Mouse (Mus musculus) layer of hippocampus, postnatal 25 days (tissue): ENCODE results near the gene Fbxl7. TPM values are rescaled to one million over a fixed set of nuclear protein-coding genes. Genes with fewer than 3 reads are reported as not detected.

Experiments
- DNase-seq, 2 experiments: peaks; one replicate each; pipeline ENCODE4 v3.0.0; 2022; ENCODE audit warnings: mixed read lengths in 2 of 2, low spot score in 1 of 2; ENCODE audit errors: extremely low spot score in 1 of 2
- total RNA-seq, 2 experiments: library from RNA; stranded (reverse); gene quantifications; 2 replicates each; pipeline ENCODE4 v1.2.3; 2021

Fbxl7 gene
- 1 to 10 TPM; 6.0 to 9.1 TPM for total RNA-seq

GRCm38 (mm10) chr15:26895251-26895711 is at the start of gene Fbxl7:
TSS of gene Fbxl7 (minus strand) at chr15:26895580.
- peak; percentile 56 to 66 for DNase-seq

- no peak for DNase-seq
Observed at GRCm38 (mm10) chr15:26922026-26922425, 26.6 kb upstream of the Fbxl7 start.

- DNase-seq: no peak
Observed at GRCm38 (mm10) chr15:26913427-26913826, 18.0 kb upstream of the Fbxl7 start.

- DNase-seq: no peak
Observed at GRCm38 (mm10) chr15:26895761-26896160, 381 bp upstream of the Fbxl7 start.

GRCm38 (mm10) chr15:26894801-26895229 is 565 bp downstream of the Fbxl7 start:
- DNase-seq: peak; percentile 13 to 20

- DNase-seq: no peak
Observed at GRCm38 (mm10) chr15:26894031-26894655, 1.2 kb downstream of the Fbxl7 start.

GRCm38 (mm10) chr15:26893136-26893535 is 2.2 kb downstream of the Fbxl7 start:
- DNase-seq: no peak

- DNase-seq: no peak
Observed at GRCm38 (mm10) chr15:26889971-26890370, 5.4 kb downstream of the Fbxl7 start.

GRCm38 (mm10) chr15:26888170-26888569 is 7.2 kb downstream of the Fbxl7 start:
- no peak for DNase-seq

- DNase-seq: no peak
Observed at GRCm38 (mm10) chr15:26885979-26886378, 9.4 kb downstream of the Fbxl7 start.

GRCm38 (mm10) chr15:26880212-26880956 is 15.0 kb downstream of the Fbxl7 start:
- DNase-seq: no peak

GRCm38 (mm10) chr15:26875687-26876086 is 19.7 kb downstream of the Fbxl7 start:
- peak; percentile 22 to 57 for DNase-seq

- DNase-seq: no peak
Observed at GRCm38 (mm10) chr15:26872234-26872633, 23.1 kb downstream of the Fbxl7 start.

GRCm38 (mm10) chr15:26869197-26869596 is 26.2 kb downstream of the Fbxl7 start:
- no peak for DNase-seq

GRCm38 (mm10) chr15:26867521-26867920 is 27.9 kb downstream of the Fbxl7 start:
- DNase-seq: no peak

- DNase-seq: no peak
Observed at GRCm38 (mm10) chr15:26862173-26862572, 33.2 kb downstream of the Fbxl7 start.

- DNase-seq: no peak
Observed at GRCm38 (mm10) chr15:26849626-26850025, 45.8 kb downstream of the Fbxl7 start.

- DNase-seq: no peak
Observed at GRCm38 (mm10) chr15:26842216-26842615, 53.2 kb downstream of the Fbxl7 start.

GRCm38 (mm10) chr15:26838386-26838785 is 57.0 kb downstream of the Fbxl7 start:
- DNase-seq: no peak

- no peak for DNase-seq
Observed at GRCm38 (mm10) chr15:26837200-26837599, 58.2 kb downstream of the Fbxl7 start.

- no peak for DNase-seq
Observed at GRCm38 (mm10) chr15:26834415-26834814, 61.0 kb downstream of the Fbxl7 start.

GRCm38 (mm10) chr15:26831141-26831540 is 64.2 kb downstream of the Fbxl7 start:
- no peak for DNase-seq
